Mouse (Mus musculus) spleen, adult 2 months (tissue): ENCODE measurements around the gene Malrd1. TPM values are rescaled to one million over a fixed set of nuclear protein-coding genes. Genes with fewer than 3 reads are reported as not detected.

Experiments used
- DNase-seq, 2 experiments: peaks; one replicate each; pipeline versions ENCODE4 v3.0.0 to v3.0.0-alpha.2; 2012 to 2021; ENCODE audit warnings: low spot score in 2 of 2, low read depth in 1 of 2
- H3K27ac ChIP-seq: fragments of 200-500 bp; 2 replicates; pipeline ENCODE4 v1.5.1; 2012; ENCODE audit warnings: low read length, inconsistent platforms; ENCODE audit not compliant: insufficient read depth
- H3K27me3 ChIP-seq: fragments of 200-500 bp; 2 replicates; pipeline ENCODE4 v1.6.1; 2012; ENCODE audit warnings: mild to moderate bottlenecking, moderate library complexity, low read length, inconsistent platforms; ENCODE audit not compliant: control insufficient read depth, insufficient read depth
- H3K36me3 ChIP-seq: fragments of 200-500 bp; 2 replicates; pipeline ENCODE4 v1.6.1; 2012; ENCODE audit warnings: mild to moderate bottlenecking, low read length, inconsistent platforms; ENCODE audit not compliant: control insufficient read depth, insufficient read depth
- H3K4me1 ChIP-seq: fragments of 200-500 bp; 2 replicates; pipeline ENCODE4 v1.6.1; 2011; ENCODE audit warnings: inconsistent platforms; ENCODE audit not compliant: control insufficient read depth, insufficient read depth, insufficient read length
- H3K4me3 ChIP-seq: fragments of 200-500 bp; 2 replicates; pipeline ENCODE4 v1.5.1; 2011; ENCODE audit warnings: mild to moderate bottlenecking, inconsistent platforms; ENCODE audit not compliant: insufficient read depth, insufficient read length; ENCODE audit errors: extremely low read depth
- CTCF ChIP-seq: fragments of 200-500 bp; IDR thresholded peaks from 2 replicates; pipeline ENCODE4 v1.5.1; 2011; ENCODE audit warnings: mild to moderate bottlenecking, inconsistent platforms; ENCODE audit not compliant: insufficient read depth, insufficient read length, insufficient replicate concordance; ENCODE audit errors: extremely low read depth
- POLR2A ChIP-seq: fragments of 200-500 bp; IDR thresholded peaks from 2 replicates; pipeline ENCODE4 v1.6.1; 2011; ENCODE audit warnings: low read depth, low read length, inconsistent platforms
- WGBS: fragments of 180-500 bp; shearing (Covaris S2); methylation state at CpG from one replicate; pipeline ENCODE4 v1.1.7; 2018; 5-methylcytosine and 5-hydroxymethylcytosine counted together
- polyA plus RNA-seq: library from polyadenylated mRNA; depleted of rRNA; stranded (reverse); fragments of >200 nt; gene quantifications from 2 replicates; pipeline ENCODE4 v1.2.3, GENCODE M21; 2012; rRNA removed

Gene Malrd1
- not detected in 2 replicates for polyA plus RNA-seq

GRCm38 (mm10) chr2:15526241-15526924 lies at the start of gene Malrd1:
Malrd1 (plus strand) TSS chr2:15526479.
- 80% methylated on average over 2 of the region's 2 CpGs for WGBS
- no peak for DNase-seq
- no peaks in the 10 kb centered on the region for H3K27me3 ChIP-seq

GRCm38 (mm10) chr2:15538643-15539042 lies 12.4 kb downstream of the Malrd1 start:
- H3K27ac ChIP-seq: no peak overlapping the region
- 86% methylated on average over 1 of the region's 1 CpGs for WGBS
- no peaks in the 10 kb centered on the region for H3K4me1 ChIP-seq
- no peaks in the 10 kb centered on the region for H3K27me3 ChIP-seq
- no peaks in the 10 kb centered on the region for H3K36me3 ChIP-seq
- DNase-seq: no peak
- TF ChIP-seq CTCF (no peak), POLR2A (no peak)
- no peak overlapping the region for H3K4me3 ChIP-seq

More at GRCm38 (mm10) chr2:15526241-15526924, at the start of gene Malrd1:
- TF ChIP-seq POLR2A (no peak), CTCF (no peak)
- Histone ChIP-seq H3K4me3 (no peak within 1 kb of the TSS), H3K4me1 (no peaks in the 10 kb centered on the region), H3K36me3 (no peaks in the 10 kb centered on the region), H3K27ac (no peak within 1 kb of the TSS)

GRCm38 (mm10) chr2:15613327-15613948 lies 87.2 kb downstream of the Malrd1 start:
- Histone ChIP-seq H3K4me3 (no peak overlapping the region), H3K4me1 (no peaks in the 10 kb centered on the region), H3K27me3 (no peaks in the 10 kb centered on the region), H3K36me3 (no peaks in the 10 kb centered on the region), H3K27ac (no peak overlapping the region)
- WGBS: 71% methylated on average over 4 of the region's 4 CpGs
- no peak for DNase-seq
- TF ChIP-seq POLR2A: no peak
- no peak for TF ChIP-seq CTCF

DNA sequence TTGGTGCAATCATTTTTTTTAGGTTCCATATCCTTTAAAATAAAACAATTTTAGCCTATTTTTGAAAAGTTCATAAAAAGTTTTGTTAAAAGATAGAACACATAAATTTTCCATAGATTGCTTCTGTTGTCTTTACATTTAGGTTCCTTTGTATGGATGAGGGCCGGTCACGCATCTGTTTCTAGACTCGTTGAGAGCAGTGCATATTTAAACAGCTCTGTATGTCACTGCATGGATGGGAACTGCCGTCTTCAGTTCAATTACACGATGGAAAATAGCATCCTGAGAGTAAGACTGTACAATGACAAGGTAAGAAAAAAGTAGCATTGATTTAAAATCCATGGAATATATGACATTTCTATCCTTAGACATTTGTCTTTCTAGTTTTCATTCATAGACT lies 87.7 kb downstream of the Malrd1 start:
- 83% methylated on average over 5 of the region's 5 CpGs for WGBS
- no peak for TF ChIP-seq POLR2A
- no peak for TF ChIP-seq CTCF
- no peaks in the 10 kb centered on the region for H3K27me3 ChIP-seq

DNA sequence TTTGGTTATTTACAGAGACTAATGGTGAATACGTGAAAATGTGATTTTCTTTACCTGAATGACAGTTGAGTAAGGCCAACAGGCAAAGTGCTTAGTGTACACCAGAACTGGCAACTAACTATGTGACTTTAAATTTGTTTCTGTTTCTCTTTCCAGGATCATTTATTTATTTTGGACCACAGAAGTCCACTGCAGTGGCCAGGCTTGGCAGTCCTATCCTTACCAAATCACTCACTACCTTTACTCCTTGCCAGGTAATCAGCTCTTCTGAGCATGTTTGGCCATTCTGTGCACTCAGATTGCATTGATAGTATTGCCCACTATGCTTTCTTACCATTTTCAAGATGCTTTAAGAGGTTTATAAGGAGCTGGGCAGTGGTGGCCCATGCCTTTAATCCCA lies 109.5 kb downstream of the Malrd1 start:
- DNase-seq: no peak
- Histone ChIP-seq H3K36me3 (no peaks in the 10 kb centered on the region), H3K27ac (no peak overlapping the region), H3K27me3 (no peaks in the 10 kb centered on the region), H3K4me3 (no peak overlapping the region), H3K4me1 (no peaks in the 10 kb centered on the region)
- TF ChIP-seq POLR2A (no peak), CTCF (no peak)
- WGBS: 77% methylated on average over 1 of the region's 1 CpGs

More for the DNA sequence above, 87.7 kb downstream of the Malrd1 start:
- Histone ChIP-seq H3K27ac (no peak overlapping the region), H3K36me3 (no peaks in the 10 kb centered on the region), H3K4me1 (no peaks in the 10 kb centered on the region), H3K4me3 (no peak overlapping the region)
- no peak for DNase-seq

GRCm38 (mm10) chr2:15643864-15644263 lies 117.6 kb downstream of the Malrd1 start:
- H3K4me1 ChIP-seq: no peaks in the 10 kb centered on the region
- no peak overlapping the region for H3K4me3 ChIP-seq
- no peak overlapping the region for H3K27ac ChIP-seq
- no peak for DNase-seq
- H3K36me3 ChIP-seq: no peaks in the 10 kb centered on the region
- WGBS: 84% methylated on average over 1 of the region's 1 CpGs
- TF ChIP-seq POLR2A (no peak), CTCF (no peak)
- H3K27me3 ChIP-seq: no peaks in the 10 kb centered on the region

GRCm38 (mm10) chr2:15656388-15656787 lies 130.1 kb downstream of the Malrd1 start:
- H3K4me3 ChIP-seq: no peak overlapping the region
- H3K36me3 ChIP-seq: no peaks in the 10 kb centered on the region
- H3K27ac ChIP-seq: no peak overlapping the region
- H3K4me1 ChIP-seq: no peaks in the 10 kb centered on the region
- no peak for TF ChIP-seq POLR2A
- TF ChIP-seq CTCF: no peak
- no peaks in the 10 kb centered on the region for H3K27me3 ChIP-seq
- 80% methylated on average over 1 of the region's 1 CpGs for WGBS
- no peak for DNase-seq
